Mouse (Mus musculus): ENCODE results near the gene Esyt1. TPM values are rescaled to one million over a fixed set of nuclear protein-coding genes. Genes with fewer than 3 reads are reported as not detected.

Esyt1 gene
- polyA plus RNA-seq, 1 experiment from 2014 or later: 11.7 TPM

DNA sequence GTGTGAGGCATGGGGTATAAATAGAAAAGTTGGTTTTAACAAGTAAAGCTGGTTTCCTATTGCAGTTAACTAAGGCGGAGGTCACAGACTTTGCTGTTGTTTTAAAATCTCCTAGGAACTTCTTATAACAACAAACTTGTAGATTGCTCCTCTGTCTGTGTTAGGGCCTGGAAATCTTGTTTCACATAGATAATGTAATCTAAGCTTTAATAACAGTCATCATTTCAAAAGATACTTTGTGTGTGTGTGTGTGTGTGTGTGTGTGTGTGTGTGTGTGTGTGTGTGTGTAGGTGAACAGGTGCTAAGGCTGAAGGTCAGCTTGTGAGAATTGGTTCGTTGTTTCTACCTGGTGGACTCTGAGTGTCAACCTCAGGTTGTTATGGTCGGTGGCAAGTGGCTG, 21.7 kb downstream of the Esyt1 start:
- H3K27ac ChIP-seq (ENCODE audit: low read depth, low read length): no peak overlapping the region
- 67% methylated on average over 3 of the region's 3 CpGs for WGBS
- H3K4me3 ChIP-seq (ENCODE audit: low read depth, low read length): no peak overlapping the region
- no peaks in the 10 kb centered on the region for H3K36me3 ChIP-seq (ENCODE audit: control insufficient read depth, insufficient read depth)
- H3K9me3 ChIP-seq (ENCODE audit: control insufficient read depth): no peaks in the 10 kb centered on the region
- H3K4me2 ChIP-seq (replicated peaks; ENCODE audit: low read depth): no peak overlapping the region
- no peaks in the 10 kb centered on the region for H3K27me3 ChIP-seq (replicated peaks; ENCODE audit: control insufficient read depth, insufficient read depth, low read length)
- ATAC-seq: no peak
- no peak overlapping the region for H3K9ac ChIP-seq (ENCODE audit: low read depth, low read length)
- TF ChIP-seq CTCF (IDR thresholded peaks at IDR 0.05; ENCODE audit: low read depth): no peak
- H3K4me1 ChIP-seq (replicated peaks; ENCODE audit: control insufficient read depth, insufficient read depth, low read length): no peaks in the 10 kb centered on the region; the same call in 1 of the 2 replicates

DNA sequence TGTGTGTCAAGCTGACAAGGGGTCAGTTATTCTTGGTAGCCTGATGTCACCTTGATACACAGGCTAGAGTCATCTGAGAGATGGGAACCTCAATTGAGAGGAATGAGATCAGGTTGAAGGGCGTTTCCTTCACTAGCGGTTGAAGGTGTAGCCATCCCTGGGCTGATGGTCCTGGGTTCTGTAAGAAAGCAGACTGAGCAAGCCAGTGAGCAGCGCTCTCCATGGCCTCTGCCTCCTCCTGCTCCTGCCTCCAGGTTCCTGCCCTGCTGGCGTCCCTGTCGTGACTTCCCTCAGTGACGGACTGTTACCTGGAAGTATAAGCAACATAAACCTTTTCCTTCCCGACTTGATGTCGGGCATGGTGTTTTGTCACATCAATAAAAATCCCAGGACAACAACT, 22.1 kb downstream of the Esyt1 start:
- H3K36me3 ChIP-seq (ENCODE audit: control insufficient read depth, insufficient read depth): no peaks in the 10 kb centered on the region
- no peak overlapping the region for H3K4me3 ChIP-seq (ENCODE audit: low read depth, low read length)
- H3K4me2 ChIP-seq (replicated peaks; ENCODE audit: low read depth): no peak overlapping the region
- H3K27me3 ChIP-seq (replicated peaks; ENCODE audit: control insufficient read depth, insufficient read depth, low read length): no peaks in the 10 kb centered on the region
- WGBS: 84% methylated on average over 8 of the region's 8 CpGs
- no peak for ATAC-seq
- no peaks in the 10 kb centered on the region for H3K9me3 ChIP-seq (ENCODE audit: control insufficient read depth)
- no peak overlapping the region for H3K9ac ChIP-seq (ENCODE audit: low read depth, low read length)
- no peaks in the 10 kb centered on the region; the same call in 1 of the 2 replicates for H3K4me1 ChIP-seq (replicated peaks; ENCODE audit: control insufficient read depth, insufficient read depth, low read length)
- no peak overlapping the region for H3K27ac ChIP-seq (ENCODE audit: low read depth, low read length)
- no peak for TF ChIP-seq CTCF (IDR thresholded peaks at IDR 0.05; ENCODE audit: low read depth)

DNA sequence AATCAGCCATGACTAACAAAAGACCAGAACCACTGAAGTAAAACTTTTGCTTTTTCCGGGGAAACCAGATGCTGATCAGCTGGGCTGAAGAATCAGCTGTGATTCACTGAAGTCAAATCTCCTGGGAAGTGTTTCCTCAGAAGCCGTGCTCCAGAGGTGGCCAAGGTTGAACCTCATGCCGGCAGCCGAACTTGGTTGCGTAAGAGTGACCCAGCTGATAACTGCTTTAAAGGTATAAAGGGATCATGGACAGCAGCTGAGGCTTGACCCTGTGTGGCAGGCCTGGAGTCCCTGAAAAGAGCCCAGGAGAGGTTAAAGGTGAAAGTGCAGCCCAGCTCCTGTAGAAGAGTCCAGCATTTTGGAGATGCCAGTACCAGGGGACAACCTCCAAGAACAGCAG, 23.3 kb downstream of the Esyt1 start:
- Histone ChIP-seq H3K9me3 (ENCODE audit: control insufficient read depth) (no peaks in the 10 kb centered on the region), H3K4me3 (ENCODE audit: low read depth, low read length) (no peak overlapping the region), H3K27ac (ENCODE audit: low read depth, low read length) (peak overlapping the region; percentile 24; the same call in 1 of the 2 replicates), H3K4me1 (replicated peaks; ENCODE audit: control insufficient read depth, insufficient read depth, low read length) (no peaks in the 10 kb centered on the region; the same call in 1 of the 2 replicates), H3K27me3 (replicated peaks; ENCODE audit: control insufficient read depth, insufficient read depth, low read length) (no peaks in the 10 kb centered on the region), H3K9ac (ENCODE audit: low read depth, low read length) (no peak overlapping the region), H3K36me3 (ENCODE audit: control insufficient read depth, insufficient read depth) (no peaks in the 10 kb centered on the region), H3K4me2 (replicated peaks; ENCODE audit: low read depth) (no peak overlapping the region)
- TF ChIP-seq CTCF (IDR thresholded peaks at IDR 0.05; ENCODE audit: low read depth): no peak
- 31% methylated on average over 5 of the region's 5 CpGs for WGBS
- ATAC-seq: no peak; the same call in 1 of the 2 replicates

DNA sequence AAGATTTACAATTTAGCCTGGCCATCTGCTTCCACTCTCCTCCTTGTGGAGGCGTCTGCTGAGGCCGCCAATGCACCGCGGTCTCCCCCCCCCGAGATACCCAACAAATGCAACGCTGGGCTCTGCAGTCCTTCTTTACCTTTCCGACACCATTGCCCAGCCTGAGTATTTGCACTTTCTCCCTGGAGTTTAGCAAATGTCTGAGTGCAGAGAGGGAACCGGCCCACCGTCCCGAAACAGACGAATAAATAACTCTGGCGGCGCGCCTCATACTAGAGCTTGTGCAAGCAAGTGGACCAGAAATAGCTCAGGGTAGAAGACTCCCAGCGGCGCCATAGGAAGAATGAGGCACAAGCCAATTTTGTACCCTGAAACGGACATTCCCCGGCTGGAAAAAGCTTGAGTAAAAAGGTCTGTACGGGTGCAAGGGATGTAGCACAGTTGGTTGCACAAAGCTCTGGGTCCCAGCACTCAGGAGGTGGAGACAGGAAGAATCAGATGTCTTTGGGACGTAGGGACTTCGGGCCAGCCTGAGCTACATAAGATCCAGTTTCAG, 26.5 kb downstream of the Esyt1 start:
- peak overlapping the region; percentile 40 for H3K9ac ChIP-seq (ENCODE audit: low read depth, low read length)
- WGBS: under 1% methylated on average over 21 of the region's 21 CpGs
- no peaks in the 10 kb centered on the region for H3K27me3 ChIP-seq (replicated peaks; ENCODE audit: control insufficient read depth, insufficient read depth, low read length)
- peak; percentile 21 for ATAC-seq
- peak overlapping the region; percentile 77 for H3K4me2 ChIP-seq (replicated peaks; ENCODE audit: low read depth)
- peak overlapping the region; percentile 86 for H3K27ac ChIP-seq (ENCODE audit: low read depth, low read length)
- no peaks in the 10 kb centered on the region for H3K36me3 ChIP-seq (ENCODE audit: control insufficient read depth, insufficient read depth)
- H3K4me1 ChIP-seq (replicated peaks; ENCODE audit: control insufficient read depth, insufficient read depth, low read length): no peaks in the 10 kb centered on the region
- no peaks in the 10 kb centered on the region for H3K9me3 ChIP-seq (ENCODE audit: control insufficient read depth)
- peak overlapping the region; percentile 53 for H3K4me3 ChIP-seq (ENCODE audit: low read depth, low read length)
- TF ChIP-seq CTCF (IDR thresholded peaks at IDR 0.05; ENCODE audit: low read depth): no peak

DNA sequence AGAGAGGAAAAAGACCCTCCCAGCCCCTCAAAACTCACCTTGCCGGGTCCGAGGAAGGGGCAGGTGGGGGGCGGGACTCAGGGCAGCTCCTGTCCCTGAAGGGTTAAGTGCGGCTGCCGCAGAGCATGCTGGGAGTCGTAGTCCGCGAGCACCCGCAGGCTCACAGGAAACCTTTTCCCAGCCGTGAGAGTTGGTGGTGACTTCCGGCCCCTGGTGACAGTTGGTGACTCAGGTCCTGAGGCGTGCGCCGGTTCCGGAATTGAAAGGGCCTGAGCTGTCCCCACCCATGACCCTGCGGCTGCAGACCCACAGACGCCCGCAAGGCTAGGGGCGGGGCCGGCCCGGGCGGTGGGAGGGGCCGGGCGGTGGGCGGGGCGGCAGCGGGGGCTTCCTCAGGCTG, 27.1 kb downstream of the Esyt1 start, which contains the start of gene Myl6b:
Gene Myl6b (minus strand): TSS at position 96 of the 400 bp plus-strand sequence.
- ATAC-seq: peak; percentile 88
- under 1% methylated on average over 27 of the region's 27 CpGs for WGBS
- peak within 1 kb of the TSS; percentile 86 for H3K27ac ChIP-seq (ENCODE audit: low read depth, low read length)

DNA sequence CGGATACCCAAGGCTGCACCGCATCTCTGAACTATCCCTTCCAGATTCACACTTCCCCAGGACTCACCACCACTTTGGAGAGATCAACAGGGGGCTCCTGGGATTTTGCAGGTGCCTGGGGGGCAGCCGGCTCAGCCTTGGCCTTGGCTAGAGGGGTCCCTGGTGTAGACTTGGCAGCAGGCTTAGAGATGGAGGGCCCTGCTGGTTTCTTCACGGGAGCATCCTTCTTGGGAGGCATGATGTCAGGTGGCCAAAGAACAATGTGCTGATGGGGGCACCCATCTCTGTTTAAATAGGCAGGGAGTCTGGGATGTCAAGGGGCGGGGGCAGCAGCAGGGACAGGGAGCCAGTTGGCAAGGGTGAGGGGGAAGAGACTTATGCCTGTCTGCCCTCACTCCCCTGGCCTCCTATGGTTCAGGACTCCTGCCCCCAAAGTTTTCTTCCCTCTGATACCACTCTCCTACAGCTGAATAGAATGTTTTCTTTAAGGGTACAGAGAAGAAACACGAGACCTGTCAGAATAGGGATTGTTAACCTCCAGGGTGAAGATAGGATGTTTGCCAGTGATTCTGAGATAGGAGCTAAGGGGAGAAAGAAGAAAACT, 28.4 kb downstream of the Esyt1 start:
- H3K27ac ChIP-seq (ENCODE audit: low read depth, low read length): no peak overlapping the region
- no peak overlapping the region for H3K4me2 ChIP-seq (replicated peaks; ENCODE audit: low read depth)
- ATAC-seq: no peak
- H3K36me3 ChIP-seq (ENCODE audit: control insufficient read depth, insufficient read depth): no peaks in the 10 kb centered on the region
- no peak overlapping the region for H3K9ac ChIP-seq (ENCODE audit: low read depth, low read length)
- H3K4me1 ChIP-seq (replicated peaks; ENCODE audit: control insufficient read depth, insufficient read depth, low read length): no peaks in the 10 kb centered on the region
- no peak overlapping the region for H3K4me3 ChIP-seq (ENCODE audit: low read depth, low read length)
- no peak for TF ChIP-seq CTCF (IDR thresholded peaks at IDR 0.05; ENCODE audit: low read depth)
- no peaks in the 10 kb centered on the region for H3K27me3 ChIP-seq (replicated peaks; ENCODE audit: control insufficient read depth, insufficient read depth, low read length)
- H3K9me3 ChIP-seq (ENCODE audit: control insufficient read depth): no peaks in the 10 kb centered on the region
- WGBS: 58% methylated on average over 6 of the region's 6 CpGs

More for the DNA sequence above, 27.1 kb downstream of the Esyt1 start, which contains the start of gene Myl6b:
- Histone ChIP-seq H3K27me3 (replicated peaks; ENCODE audit: control insufficient read depth, insufficient read depth, low read length) (no peaks in the 10 kb centered on the region), H3K4me1 (replicated peaks; ENCODE audit: control insufficient read depth, insufficient read depth, low read length) (no peaks in the 10 kb centered on the region), H3K4me3 (ENCODE audit: low read depth, low read length) (peak within 1 kb of the TSS; percentile 53), H3K9ac (ENCODE audit: low read depth, low read length) (peak within 1 kb of the TSS; percentile 40), H3K36me3 (ENCODE audit: control insufficient read depth, insufficient read depth) (no peaks in the 10 kb centered on the region), H3K4me2 (replicated peaks; ENCODE audit: low read depth) (peak within 1 kb of the TSS; percentile 77), H3K9me3 (ENCODE audit: control insufficient read depth) (no peaks in the 10 kb centered on the region)
- no peak for TF ChIP-seq CTCF (IDR thresholded peaks at IDR 0.05; ENCODE audit: low read depth)
